Mouse (Mus musculus): ENCODE data around the gene Pbld1. TPM values are rescaled to one million over a fixed set of nuclear protein-coding genes. Genes with fewer than 3 reads are reported as not detected.
"Not testable (repeated sequence)": the region's sequence is repeated elsewhere in the genome, so short reads cannot be mapped to it uniquely, and the experiment has no call there.

The Pbld1 gene
- polyA plus RNA-seq, 1 experiment from 2014 or later, result 6.9 TPM

DNA sequence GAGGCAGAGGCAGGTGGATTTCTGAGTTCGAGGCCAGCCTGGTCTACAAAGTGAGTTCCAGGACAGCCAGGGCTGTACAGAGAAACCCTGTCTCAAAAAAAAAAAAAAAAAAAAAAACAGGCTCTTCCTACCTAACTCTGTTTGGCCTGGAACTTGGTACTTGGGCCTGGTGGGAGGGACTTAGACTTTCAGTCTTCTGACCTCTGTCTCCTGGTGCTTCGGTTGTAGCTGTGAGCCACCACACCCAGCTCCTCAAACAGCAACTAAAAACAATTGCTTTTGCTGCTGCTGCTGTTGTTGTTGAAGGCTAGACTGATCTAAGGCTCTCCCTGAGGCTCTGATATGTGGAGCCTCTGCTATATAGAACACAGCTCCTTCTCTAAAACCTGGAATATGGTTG, 10.9 kb upstream of the Pbld1 start:
- Histone ChIP-seq H3K4me2 (no peak overlapping the region), H3K9me3 (replicated peaks) (no peaks in the 10 kb centered on the region), H3K27ac (no peak overlapping the region), H3K27me3 (no peaks in the 10 kb centered on the region), H3K36me3 (no peaks in the 10 kb centered on the region), H3K4me3 (replicated peaks) (no peak overlapping the region), H3K4me1 (no peaks in the 10 kb centered on the region), H3K9ac (no peak overlapping the region)
- ATAC-seq (replicated peaks; ENCODE audit: low FRiP score), result no peak
- WGBS, result 69% methylated on average over 2 of the region's 2 CpGs

GRCm38 (mm10) chr10:63051267-63051666, 8.7 kb upstream of the Pbld1 start:
- 71% methylated on average over 7 of the region's 7 CpGs for WGBS
- H3K27me3 ChIP-seq, result no peaks in the 10 kb centered on the region

DNA sequence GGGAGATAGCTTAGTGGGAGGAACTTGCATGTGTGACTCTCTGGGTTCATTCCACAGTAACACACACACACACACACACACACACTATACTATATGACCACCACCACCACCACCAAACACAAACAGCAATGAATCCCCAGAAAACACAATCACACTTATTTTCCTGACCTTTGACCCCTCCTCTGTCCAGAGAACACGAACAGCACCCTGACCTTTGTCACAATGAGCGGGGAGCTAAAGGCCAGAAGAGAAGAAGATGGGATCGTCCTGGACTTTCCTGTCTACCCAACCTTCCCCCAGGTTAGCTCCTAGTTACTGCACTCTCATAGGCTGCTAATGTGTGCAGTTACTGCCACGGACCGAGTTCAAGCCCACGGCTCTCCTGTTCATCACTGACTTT, 8.0 kb upstream of the Pbld1 start:
- Histone ChIP-seq H3K4me2 (no peak overlapping the region), H3K27me3 (no peaks in the 10 kb centered on the region), H3K4me1 (0 out of 2 replicates have a peak, but pooled peaks cover 3% of the 10 kb centered on the region), H3K9ac (no peak overlapping the region), H3K36me3 (no peaks in the 10 kb centered on the region), H3K4me3 (replicated peaks) (no peak overlapping the region), H3K27ac (no peak overlapping the region), H3K9me3 (replicated peaks) (no peaks in the 10 kb centered on the region)
- ATAC-seq (replicated peaks; ENCODE audit: low FRiP score), result no peak
- WGBS, result 80% methylated on average over 6 of the region's 6 CpGs

More at GRCm38 (mm10) chr10:63051267-63051666, 8.7 kb upstream of the Pbld1 start:
- Histone ChIP-seq H3K27ac (no peak overlapping the region), H3K4me2 (no peak overlapping the region), H3K9ac (no peak overlapping the region), H3K4me1 (no peaks in the 10 kb centered on the region), H3K4me3 (replicated peaks) (no peak overlapping the region), H3K9me3 (replicated peaks) (no peaks in the 10 kb centered on the region), H3K36me3 (no peaks in the 10 kb centered on the region)
- ATAC-seq (replicated peaks; ENCODE audit: low FRiP score), result no peak

GRCm38 (mm10) chr10:63053007-63053406, 7.0 kb upstream of the Pbld1 start:
- 60% methylated on average over 6 of the region's 6 CpGs for WGBS
- H3K9me3 ChIP-seq (replicated peaks), result no peaks in the 10 kb centered on the region
- H3K36me3 ChIP-seq, result no peaks in the 10 kb centered on the region
- H3K4me3 ChIP-seq (replicated peaks), result no peak overlapping the region
- no peak overlapping the region for H3K9ac ChIP-seq
- 0 out of 2 replicates have a peak, but pooled peaks cover 8% of the 10 kb centered on the region for H3K4me1 ChIP-seq
- ATAC-seq (replicated peaks; ENCODE audit: low FRiP score), result no peak
- H3K27me3 ChIP-seq, result no peaks in the 10 kb centered on the region
- H3K4me2 ChIP-seq, result no peak overlapping the region
- H3K27ac ChIP-seq, result no peak overlapping the region

GRCm38 (mm10) chr10:63054071-63054470, 5.9 kb upstream of the Pbld1 start:
- not testable (repeated sequence) for H3K36me3 ChIP-seq; H3K4me2 ChIP-seq; H3K4me1 ChIP-seq; H3K4me3 ChIP-seq (replicated peaks); H3K9ac ChIP-seq; H3K27ac ChIP-seq; H3K27me3 ChIP-seq; ATAC-seq (replicated peaks; ENCODE audit: low FRiP score); H3K9me3 ChIP-seq (replicated peaks)
- 89% methylated on average over 6 of the region's 6 CpGs for WGBS

GRCm38 (mm10) chr10:63054586-63054985, 5.4 kb upstream of the Pbld1 start:
- 0 out of 2 replicates have a peak, but pooled peaks cover 8% of the 10 kb centered on the region for H3K4me1 ChIP-seq
- no peaks in the 10 kb centered on the region for H3K36me3 ChIP-seq
- no peak overlapping the region for H3K9ac ChIP-seq
- no peak overlapping the region for H3K27ac ChIP-seq
- no peak overlapping the region for H3K4me2 ChIP-seq
- no peak overlapping the region for H3K4me3 ChIP-seq (replicated peaks)
- no peaks in the 10 kb centered on the region for H3K27me3 ChIP-seq
- ATAC-seq (replicated peaks; ENCODE audit: low FRiP score), result no peak
- 71% methylated on average over 2 of the region's 2 CpGs for WGBS
- no peaks in the 10 kb centered on the region for H3K9me3 ChIP-seq (replicated peaks)

GRCm38 (mm10) chr10:63056966-63057750, 2.8 kb upstream of the Pbld1 start:
- WGBS, result 30% methylated on average over 24 of the region's 24 CpGs
- Histone ChIP-seq H3K4me3 (replicated peaks) (no peak overlapping the region), H3K4me1 (peaks cover 17% of the 10 kb centered on the region), H3K9ac (no peak overlapping the region), H3K4me2 (peak overlapping the region; percentile 32), H3K27ac (no peak overlapping the region), H3K9me3 (replicated peaks) (no peaks in the 10 kb centered on the region), H3K36me3 (no peaks in the 10 kb centered on the region), H3K27me3 (no peaks in the 10 kb centered on the region)
- ATAC-seq (replicated peaks; ENCODE audit: low FRiP score), result peak; percentile 81

GRCm38 (mm10) chr10:63060406-63060805, 444 bp downstream of the Pbld1 start:
- Histone ChIP-seq H3K4me3 (replicated peaks) (no peak overlapping the region), H3K9ac (no peak overlapping the region), H3K36me3 (no peaks in the 10 kb centered on the region), H3K4me1 (peaks cover 17% of the 10 kb centered on the region), H3K27ac (0 out of 2 replicates have a peak overlapping the region, but pooled peaks have one; percentile 32), H3K27me3 (no peaks in the 10 kb centered on the region), H3K4me2 (no peak overlapping the region), H3K9me3 (replicated peaks) (no peaks in the 10 kb centered on the region)
- no peak for ATAC-seq (replicated peaks; ENCODE audit: low FRiP score)
- WGBS, result 37% methylated on average over 11 of the region's 11 CpGs

DNA sequence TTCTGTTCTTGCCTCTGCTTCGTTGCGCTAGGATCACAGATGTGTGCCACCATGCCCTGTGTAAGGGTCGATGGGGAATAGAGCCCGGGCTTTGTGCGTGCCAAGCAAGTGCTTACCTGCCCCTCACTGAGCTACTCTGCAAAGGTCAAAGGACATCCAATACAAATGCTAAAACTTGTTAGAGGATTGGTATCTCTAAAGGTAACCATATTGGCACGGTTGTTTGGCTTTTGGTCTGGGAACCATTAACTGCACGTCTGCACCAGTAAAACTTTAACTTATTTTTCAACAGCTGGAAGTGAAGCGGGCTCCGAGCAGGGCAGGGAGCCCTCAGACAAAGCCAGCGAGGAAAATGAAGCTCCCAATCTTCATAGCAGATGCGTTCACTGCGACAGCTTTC, 1.3 kb downstream of the Pbld1 start:
- 0 out of 2 replicates have a peak overlapping the region, but pooled peaks have one; percentile 15 for H3K27ac ChIP-seq

DNA sequence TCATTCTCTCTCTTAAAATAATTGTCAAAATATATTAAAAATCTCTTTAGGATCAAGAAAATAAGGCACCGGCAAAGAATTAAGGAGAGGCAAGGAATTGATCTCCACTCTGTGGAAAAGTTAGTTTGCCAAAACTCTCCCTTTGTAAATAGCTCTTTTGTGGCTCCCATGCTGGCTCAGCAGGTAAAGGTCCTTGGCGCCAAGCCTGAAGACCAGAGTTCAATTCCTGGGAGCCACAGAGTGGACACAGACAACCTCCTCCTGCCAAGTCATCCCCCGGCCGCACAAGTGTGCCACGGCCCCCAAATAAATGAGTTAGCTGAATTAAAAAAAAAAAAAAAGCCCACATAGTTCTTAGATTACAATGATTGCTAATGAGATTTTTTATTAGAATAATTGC, 2.7 kb downstream of the Pbld1 start:
- no peak overlapping the region for H3K27ac ChIP-seq
- H3K9ac ChIP-seq, result no peak overlapping the region
- ATAC-seq (replicated peaks; ENCODE audit: low FRiP score), result no peak
- no peaks in the 10 kb centered on the region for H3K27me3 ChIP-seq
- H3K9me3 ChIP-seq (replicated peaks), result no peaks in the 10 kb centered on the region
- H3K36me3 ChIP-seq, result no peaks in the 10 kb centered on the region
- 92% methylated on average over 5 of the region's 5 CpGs for WGBS
- H3K4me1 ChIP-seq, result peaks cover 9% of the 10 kb centered on the region
- no peak overlapping the region for H3K4me2 ChIP-seq
- no peak overlapping the region for H3K4me3 ChIP-seq (replicated peaks)

More for the DNA sequence above, 1.3 kb downstream of the Pbld1 start:
- 0 out of 2 replicates have a peak overlapping the region, but pooled peaks have one; percentile 5 for H3K4me2 ChIP-seq
- H3K9ac ChIP-seq, result no peak overlapping the region
- no peaks in the 10 kb centered on the region for H3K27me3 ChIP-seq
- no peak for ATAC-seq (replicated peaks; ENCODE audit: low FRiP score)
- no peak overlapping the region for H3K4me3 ChIP-seq (replicated peaks)
- WGBS, result 68% methylated on average over 12 of the region's 12 CpGs
- no peaks in the 10 kb centered on the region for H3K36me3 ChIP-seq
- H3K9me3 ChIP-seq (replicated peaks), result no peaks in the 10 kb centered on the region
- H3K4me1 ChIP-seq, result peaks cover 17% of the 10 kb centered on the region

GRCm38 (mm10) chr10:63063365-63063764, 3.4 kb downstream of the Pbld1 start:
- Histone ChIP-seq H3K27ac (no peak overlapping the region), H3K9me3 (replicated peaks) (no peaks in the 10 kb centered on the region), H3K4me1 (peaks cover 9% of the 10 kb centered on the region), H3K9ac (no peak overlapping the region), H3K4me3 (replicated peaks) (no peak overlapping the region), H3K36me3 (no peaks in the 10 kb centered on the region), H3K27me3 (no peaks in the 10 kb centered on the region), H3K4me2 (no peak overlapping the region)
- 0 out of 2 replicates have a peak, but pooled peaks have one; percentile 30 for ATAC-seq (replicated peaks; ENCODE audit: low FRiP score)
- WGBS, result 76% methylated on average over 7 of the region's 7 CpGs

- no peaks in the 10 kb centered on the region for H3K36me3 ChIP-seq
- 69% methylated on average over 9 of the region's 9 CpGs for WGBS
- no peaks in the 10 kb centered on the region for H3K27me3 ChIP-seq
- H3K9me3 ChIP-seq (replicated peaks), result no peaks in the 10 kb centered on the region
- no peak overlapping the region for H3K27ac ChIP-seq
- peaks cover 9% of the 10 kb centered on the region for H3K4me1 ChIP-seq
- no peak overlapping the region for H3K4me2 ChIP-seq
- ATAC-seq (replicated peaks; ENCODE audit: low FRiP score), result no peak
- no peak overlapping the region for H3K4me3 ChIP-seq (replicated peaks)
- H3K9ac ChIP-seq, result no peak overlapping the region
Measured at GRCm38 (mm10) chr10:63064516-63064915, 4.6 kb downstream of the Pbld1 start.

All from kidney, embryonic 15.5 days (tissue).